Mouse (Mus musculus): ENCODE measurements around the gene Gm21861.
"Not testable (repeated sequence)": the region's sequence is repeated elsewhere in the genome, so short reads cannot be mapped to it uniquely, and the experiment has no call there.

The Gm21861 gene

DNA sequence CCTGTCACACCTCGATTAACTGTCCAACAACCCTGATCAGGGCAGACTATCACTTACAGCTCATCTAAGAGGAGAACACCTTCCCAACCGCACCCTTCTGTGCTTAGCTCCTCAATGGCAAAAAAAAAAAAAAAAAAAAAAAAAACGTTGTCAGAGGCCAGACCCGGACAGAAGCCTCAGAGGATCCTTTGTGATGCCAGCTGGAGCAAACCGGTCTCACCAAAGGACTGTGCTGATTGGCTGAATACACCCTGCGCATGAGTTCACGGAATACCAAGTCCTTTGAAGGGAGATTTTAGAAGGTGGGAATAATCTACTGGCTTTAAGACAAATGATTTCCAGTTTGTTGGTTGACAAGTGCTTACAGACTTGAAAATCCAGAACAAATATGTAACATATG is at the start of gene Gm21861:
Gm21861 (minus strand) TSS at position 101 of the 400 bp plus-strand sequence.
- DNase-seq: not testable (repeated sequence)
